ENCODE assay signal across 11 mouse cellular contexts in genomic region chr11:33744429-33744828, GRCm38 (mm10).
DNase-seq lines count a peak whose midpoint lies in the region; ATAC-seq and TF ChIP-seq lines count a peak whose summit lies in the region.
"Had no signal": no experiment of that assay in that cellular context is flagged by ENCODE, and none has a peak within 500 bp of the region (broad histone marks: within the 10 kb centered on the region; RNA-seq: fewer than 3 reads in every experiment).

No protein-coding gene starts in this region.

- H3K36me3 ChIP-seq in kidney, postnatal 0 days (ENCODE audit: insufficient read depth, low read length) = no peaks in the 10 kb centered on the region
- H3K36me3 ChIP-seq in embryonic facial prominence, embryonic 14.5 days (ENCODE audit: control insufficient read depth, insufficient read depth, low read length) = no peaks in the 10 kb centered on the region
- no peaks in the 10 kb centered on the region for H3K36me3 ChIP-seq in midbrain, embryonic 12.5 days
- H3K36me3 ChIP-seq: limb, embryonic 12.5 days; neural tube, embryonic 13.5 days had no signal

- TF ChIP-seq CTCF in kidney, postnatal 0 days (IDR thresholded peaks at IDR 0.05; ENCODE audit: low read depth) = no peak

- ATAC-seq in kidney, postnatal 0 days (replicated peaks; ENCODE audit: low FRiP score, low read depth) = no peak; the same call in 1 of the 2 replicates
- peak; percentile 75 for ATAC-seq in CD4-positive, CD25-positive, alpha-beta regulatory T cell, adult 4 months
- peak; percentile 66 for ATAC-seq in embryonic facial prominence, embryonic 14.5 days (ENCODE audit: low read depth)
- ATAC-seq in midbrain, embryonic 12.5 days (ENCODE audit: low FRiP score, low read depth) = 0 out of 2 replicates have a peak, but pooled peaks have one; percentile 9

- H3K9ac ChIP-seq in kidney, postnatal 0 days (ENCODE audit: low read depth, low read length) = no peak overlapping the region
- H3K9ac ChIP-seq in embryonic facial prominence, embryonic 14.5 days (ENCODE audit: low read depth, low read length) = no peak overlapping the region
- no peak overlapping the region for H3K9ac ChIP-seq in midbrain, embryonic 12.5 days (replicated peaks)
- H3K9ac ChIP-seq: limb, embryonic 12.5 days; neural tube, embryonic 13.5 days had no signal

- no peaks in the 10 kb centered on the region for H3K27me3 ChIP-seq in kidney, postnatal 0 days (ENCODE audit: insufficient read depth, low read length)
- H3K27me3 ChIP-seq in embryonic facial prominence, embryonic 14.5 days (replicated peaks; ENCODE audit: control insufficient read depth, insufficient read depth, low read length) = no peaks in the 10 kb centered on the region
- H3K27me3 ChIP-seq in midbrain, embryonic 12.5 days = no peaks in the 10 kb centered on the region
- H3K27me3 ChIP-seq: neural tube, embryonic 13.5 days had no signal

- H3K27ac ChIP-seq in kidney, postnatal 0 days = no peak overlapping the region
- no peak overlapping the region for H3K27ac ChIP-seq in embryonic facial prominence, embryonic 14.5 days (replicated peaks; ENCODE audit: low read depth, low read length)
- H3K27ac ChIP-seq in midbrain, embryonic 12.5 days (replicated peaks) = no peak overlapping the region
- H3K27ac ChIP-seq: limb, embryonic 12.5 days; neural tube, embryonic 13.5 days had no signal

- no peak overlapping the region for H3K4me2 ChIP-seq in kidney, postnatal 0 days (ENCODE audit: low read length)
- no peak overlapping the region for H3K4me2 ChIP-seq in embryonic facial prominence, embryonic 14.5 days (ENCODE audit: low read depth, low read length)
- no peak overlapping the region for H3K4me2 ChIP-seq in midbrain, embryonic 12.5 days (replicated peaks)
- H3K4me2 ChIP-seq: limb, embryonic 12.5 days; neural tube, embryonic 13.5 days had no signal

- no peaks in the 10 kb centered on the region for H3K4me1 ChIP-seq in kidney, postnatal 0 days (replicated peaks; ENCODE audit: insufficient read depth, low read length)
- H3K4me1 ChIP-seq in embryonic facial prominence, embryonic 14.5 days (ENCODE audit: control insufficient read depth, insufficient read depth, low read length) = no peaks in the 10 kb centered on the region
- peaks cover 7% of the 10 kb centered on the region; the same call in 1 of the 2 replicates for H3K4me1 ChIP-seq in midbrain, embryonic 12.5 days
- H3K4me1 ChIP-seq: limb, embryonic 12.5 days had no signal

- 34% methylated on average over 7 of the region's 7 CpGs for WGBS in kidney, postnatal 0 days
- 38% methylated on average over 7 of the region's 7 CpGs for WGBS in embryonic facial prominence, embryonic 14.5 days
- WGBS in midbrain, embryonic 12.5 days = 46% methylated on average over 7 of the region's 7 CpGs

- no peaks in the 10 kb centered on the region for H3K9me3 ChIP-seq in kidney, postnatal 0 days (replicated peaks; ENCODE audit: low read length)
- H3K9me3 ChIP-seq in embryonic facial prominence, embryonic 14.5 days (ENCODE audit: control insufficient read depth, low read length) = no peaks in the 10 kb centered on the region
- no peaks in the 10 kb centered on the region for H3K9me3 ChIP-seq in midbrain, embryonic 12.5 days
- H3K9me3 ChIP-seq: limb, embryonic 12.5 days; neural tube, embryonic 13.5 days had no signal

- peak; percentile 32 for DNase-seq in kidney, postnatal 0 days (ENCODE audit: low spot score)
- DNase-seq in kidney, postnatal 25 days = no peak
- DNase-seq in embryonic facial prominence, embryonic 14.5 days (ENCODE audit: low spot score) = peak; percentile 48
- DNase-seq in ovary, adult 18-20 months (ENCODE audit: low spot score) = no peak
- no peak for DNase-seq in left cerebral cortex, adult 11 months (ENCODE audit: low spot score)
- DNase-seq: cerebellum, postnatal 10 days; heart, postnatal 14 days had no signal

- no peak overlapping the region for H3K4me3 ChIP-seq in kidney, postnatal 0 days (replicated peaks; ENCODE audit: low read depth, low read length)
- H3K4me3 ChIP-seq in embryonic facial prominence, embryonic 14.5 days (ENCODE audit: low read depth, low read length) = no peak overlapping the region
- H3K4me3 ChIP-seq in midbrain, embryonic 12.5 days = no peak overlapping the region
- H3K4me3 ChIP-seq: limb, embryonic 12.5 days; neural tube, embryonic 13.5 days had no signal

Comparison
In these comparisons a context has a peak if more than half of its experiments do, and no peak if none do; other contexts are left out.
1. DNase-seq: peak in kidney, postnatal 0 days (single experiment) and embryonic facial prominence, embryonic 14.5 days (single experiment); none in kidney, postnatal 25 days (0 of 2), ovary, adult 18-20 months (single experiment) and left cerebral cortex, adult 11 months (single experiment).